Mouse (Mus musculus): ENCODE results near the gene Defb21. TPM values are rescaled to one million over a fixed set of nuclear protein-coding genes. Genes with fewer than 3 reads are reported as not detected.

The Defb21 gene
- total RNA-seq, 2 experiments from 2014 or later = not detected

GRCm38 (mm10) chr2:152604057-152604456 is 31.5 kb downstream of the Defb21 start, which contains the start of gene Defb36:
Gene Defb36, plus strand, starts transcription at chr2:152604327.
- peak in 1 of 2 experiments; percentile 48 for DNase-seq (ENCODE audit: low spot score in 2 of 2)

- DNase-seq (ENCODE audit: low spot score in 2 of 2) = no peak
These were observed 35.2 kb downstream of the Defb21 start for GRCm38 (mm10) chr2:152607746-152608145.

DNA sequence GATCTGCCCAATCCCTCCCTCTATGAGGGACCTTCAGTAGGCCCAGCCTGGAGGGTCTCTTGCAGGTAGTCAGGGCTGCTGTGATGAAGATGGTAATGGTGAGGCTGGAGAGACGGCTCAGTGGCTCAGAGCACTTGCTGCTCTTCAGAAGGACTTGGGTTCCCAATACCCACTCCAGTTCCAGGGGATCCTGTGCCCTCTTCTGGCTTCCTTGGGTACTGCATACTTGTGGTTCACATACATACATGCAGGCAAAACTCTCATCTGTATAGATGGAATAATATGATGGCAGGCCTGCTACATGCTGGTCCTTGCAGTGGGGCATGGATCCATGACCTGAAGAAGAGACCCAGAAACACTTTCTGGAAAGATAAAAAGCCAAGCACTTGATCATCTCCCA is 36.2 kb downstream of the Defb21 start:
- no peak for DNase-seq (ENCODE audit: low spot score in 2 of 2)

GRCm38 (mm10) chr2:152612193-152612592 is 39.6 kb downstream of the Defb21 start:
- no peak for DNase-seq (ENCODE audit: low spot score in 2 of 2)

DNA sequence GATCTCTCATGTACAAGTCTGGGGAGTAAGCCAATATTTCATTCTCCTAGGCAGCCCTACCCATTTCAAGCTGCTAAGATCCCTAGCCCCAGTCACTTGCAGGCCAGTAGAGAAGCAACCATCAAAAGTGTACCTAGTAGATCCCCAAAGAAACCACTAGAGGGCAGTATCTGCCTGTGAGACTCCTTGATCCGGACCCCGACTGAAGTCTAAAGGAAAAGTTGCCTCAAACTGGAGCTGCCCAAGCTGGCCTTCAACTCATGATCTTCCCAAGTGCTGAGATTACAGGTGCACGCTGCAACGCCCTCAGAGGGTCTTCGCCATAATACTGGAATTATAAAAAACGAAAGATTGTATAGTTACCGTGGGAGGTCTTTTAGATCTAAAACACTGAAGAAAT is 43.0 kb downstream of the Defb21 start:
- DNase-seq (ENCODE audit: low spot score in 2 of 2) = peak in 1 of 2 experiments; percentile 48

DNA sequence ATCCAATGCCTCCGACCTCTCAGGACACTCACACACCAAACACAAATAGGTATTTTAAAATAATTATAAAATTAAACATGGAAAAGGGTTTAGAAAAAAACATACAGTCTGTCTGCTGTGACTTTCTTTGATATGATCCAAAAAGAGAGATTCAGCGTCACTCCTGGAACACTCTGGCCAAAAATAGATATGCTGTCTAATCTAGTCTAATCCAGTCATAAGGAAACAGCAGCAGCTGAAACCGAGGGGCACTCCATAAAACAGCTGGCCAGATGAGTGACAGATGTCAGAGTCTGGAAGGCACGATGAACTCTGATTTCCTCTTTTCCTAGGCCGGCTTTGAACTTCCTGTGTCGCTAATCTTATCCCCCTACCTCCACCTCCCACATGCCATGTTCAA is 43.9 kb downstream of the Defb21 start:
- no peak for DNase-seq (ENCODE audit: low spot score in 2 of 2)

DNA sequence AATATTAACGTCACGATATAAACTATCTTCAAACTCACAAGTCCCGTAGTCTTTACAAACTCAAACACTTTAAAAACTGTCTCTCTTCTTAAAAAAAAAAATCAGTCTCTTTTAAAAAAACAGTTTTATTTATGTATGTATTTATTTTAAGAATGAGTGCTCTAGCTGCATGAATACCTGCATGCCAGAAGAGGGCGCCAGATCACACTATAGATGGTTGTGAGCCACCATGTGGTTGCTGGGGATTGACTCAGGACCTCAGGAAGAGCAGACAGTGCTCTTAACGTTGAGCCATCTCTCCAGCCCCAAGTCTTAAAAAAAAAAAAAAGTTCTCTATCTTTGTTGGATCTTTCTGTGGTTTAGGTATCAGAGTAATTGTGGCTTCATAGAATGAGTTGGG is 44.8 kb downstream of the Defb21 start:
- DNase-seq (ENCODE audit: low spot score in 2 of 2) = no peak

GRCm38 (mm10) chr2:152620367-152621134 is 48.0 kb downstream of the Defb21 start:
- peak in 1 of 2 experiments; percentile 50 for DNase-seq (ENCODE audit: low spot score in 2 of 2)

DNA sequence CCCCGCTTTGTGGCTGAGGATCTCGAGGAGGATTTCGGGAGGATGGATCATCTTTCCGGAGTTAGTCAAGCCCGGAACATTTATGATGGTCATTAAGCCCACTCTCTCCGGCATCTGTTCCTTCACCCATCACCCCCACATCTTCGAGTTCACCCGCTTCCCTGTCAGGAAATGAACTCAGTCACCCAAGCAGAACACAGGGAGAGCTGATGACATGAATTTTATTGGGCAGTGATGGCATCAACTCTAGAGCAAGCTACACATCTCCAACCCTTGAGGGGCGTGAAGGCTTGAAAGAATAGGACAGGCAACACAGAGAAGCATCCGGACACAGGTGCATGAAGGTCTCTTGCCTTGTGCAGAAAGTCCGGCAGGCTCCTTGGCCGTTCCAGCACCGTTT is 49.6 kb downstream of the Defb21 start:
- DNase-seq (ENCODE audit: low spot score in 2 of 2) = no peak

DNA sequence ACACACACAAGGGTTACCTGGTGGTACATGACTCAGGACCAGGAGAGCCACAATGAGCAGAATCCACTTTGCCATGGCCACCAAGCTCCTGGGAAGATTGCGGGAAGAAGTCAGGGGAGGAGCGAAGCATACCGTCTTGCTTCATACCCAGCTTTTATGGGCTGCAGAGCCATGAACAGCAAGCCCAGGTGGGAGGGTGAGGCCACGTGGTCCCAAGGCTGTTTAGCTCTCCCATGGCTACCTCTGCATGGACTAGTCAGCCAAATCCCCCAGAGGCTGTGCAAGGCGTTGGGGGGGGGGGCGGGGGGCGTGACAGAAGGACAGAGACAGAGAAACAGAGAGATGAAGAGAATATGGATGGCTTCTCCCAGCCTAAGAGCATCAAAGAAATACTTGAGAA is 50.4 kb downstream of the Defb21 start, which contains the start of gene Defb25:
TSS of gene Defb25 (minus strand) at position 101 of the 400 bp plus-strand sequence.
- no peak for DNase-seq (ENCODE audit: low spot score in 2 of 2)

Other genes starting within 250 kb of the Defb21 start
- gene Rbck1, start 240.1 kb upstream of the Defb21 start, total RNA-seq (2021) = 10 to 100 TPM; 60.1 to 67.8 TPM
- gene Trib3, start 228.7 kb upstream of the Defb21 start, total RNA-seq (2021) = 1 to 10 TPM; 1.4 to 1.7 TPM
- gene Nrsn2, start 196.1 kb upstream of the Defb21 start, total RNA-seq (2021) = under 1 TPM in 1 of 2 experiments, not detected in 1; 0.23 TPM
- gene Sox12, start 174.7 kb upstream of the Defb21 start, total RNA-seq (2021) = 10 to 100 TPM; 17.6 TPM
- gene Zcchc3, start 157.7 kb upstream of the Defb21 start, total RNA-seq (2021) = 10 to 100 TPM; 12.3 to 13.6 TPM
- gene 6820408C15Rik, start 157.2 kb upstream of the Defb21 start, total RNA-seq (2021) = under 1 TPM; 0.15 to 0.18 TPM
- gene Defb23, start 108.1 kb upstream of the Defb21 start, total RNA-seq (2021) = not detected
- gene Defb20, start 95.7 kb upstream of the Defb21 start, total RNA-seq (2021) = not detected
- not detected for gene Defb22, start 82.6 kb upstream of the Defb21 start, total RNA-seq (2021)
- gene Defb26, start 61.1 kb upstream of the Defb21 start, total RNA-seq (2021) = not detected
- not detected for gene Defb28, start 54.5 kb upstream of the Defb21 start, total RNA-seq (2021)
- not detected for gene Defb29, start 32.6 kb upstream of the Defb21 start, total RNA-seq (2021)
- not detected for gene Gm17416, start 3.4 kb upstream of the Defb21 start, total RNA-seq (2021)
- not detected for gene Defb19, start 7.6 kb downstream of the Defb21 start, total RNA-seq (2021)
- gene Defb45, start 26.7 kb downstream of the Defb21 start, total RNA-seq (2021) = not detected
- not detected for gene Defb36, start 31.6 kb downstream of the Defb21 start, total RNA-seq (2021)
- gene Defb25, start 50.3 kb downstream of the Defb21 start, total RNA-seq (2021) = 1 to 10 TPM; 2.2 to 5.5 TPM
- 10 to 100 TPM; 15.1 to 16.2 TPM for gene Rem1, start 54.2 kb downstream of the Defb21 start, total RNA-seq (2021)
- gene H13, start 96.7 kb downstream of the Defb21 start, total RNA-seq (2021) = 10 to 100 TPM; 84.8 to 88.2 TPM
- gene Mcts2, start 114.3 kb downstream of the Defb21 start, total RNA-seq (2021) = 10 to 100 TPM; 16.4 to 20.2 TPM
- gene Id1, start 163.5 kb downstream of the Defb21 start, total RNA-seq (2021) = 10 to 100 TPM; 27.7 to 29.4 TPM
- 1 to 10 TPM; 4.9 to 5.6 TPM for gene Cox4i2, start 181.4 kb downstream of the Defb21 start, total RNA-seq (2021)